Mouse (Mus musculus): ENCODE results near the gene Gm11938. TPM values are rescaled to one million over a fixed set of nuclear protein-coding genes. Genes with fewer than 3 reads are reported as not detected.

The Gm11938 gene
- total RNA-seq, 1 experiment from 2014 or later, result not detected

GRCm38 (mm10) chr11:99581051-99581450, 22.1 kb downstream of the Gm11938 start:
- no peak for ATAC-seq (ENCODE audit: extremely low read depth, insufficient number of reproducible peaks, low FRiP score, poor library complexity, severe bottlenecking)

- ATAC-seq (ENCODE audit: extremely low read depth, insufficient number of reproducible peaks, low FRiP score, poor library complexity, severe bottlenecking), result no peak
Observed at GRCm38 (mm10) chr11:99580636-99581035, 22.5 kb downstream of the Gm11938 start, which contains the start of gene Krtap1-5. Krtap1-5 (minus strand) TSS chr11:99581016.

GRCm38 (mm10) chr11:99574106-99574505, 29.0 kb downstream of the Gm11938 start:
- ATAC-seq (ENCODE audit: extremely low read depth, insufficient number of reproducible peaks, low FRiP score, poor library complexity, severe bottlenecking), result no peak

- no peak for ATAC-seq (ENCODE audit: extremely low read depth, insufficient number of reproducible peaks, low FRiP score, poor library complexity, severe bottlenecking)
Observed at GRCm38 (mm10) chr11:99573164-99573563, 29.9 kb downstream of the Gm11938 start.

- ATAC-seq (ENCODE audit: extremely low read depth, insufficient number of reproducible peaks, low FRiP score, poor library complexity, severe bottlenecking), result no peak
Observed at GRCm38 (mm10) chr11:99566530-99566929, 36.6 kb downstream of the Gm11938 start, which contains the start of gene Krtap3-1. Krtap3-1 (minus strand) TSS chr11:99566630.

- ATAC-seq (ENCODE audit: extremely low read depth, insufficient number of reproducible peaks, low FRiP score, poor library complexity, severe bottlenecking), result no peak
Observed at GRCm38 (mm10) chr11:99562580-99562979, 40.5 kb downstream of the Gm11938 start.

- no peak for ATAC-seq (ENCODE audit: extremely low read depth, insufficient number of reproducible peaks, low FRiP score, poor library complexity, severe bottlenecking)
Observed at GRCm38 (mm10) chr11:99559366-99559765, 43.7 kb downstream of the Gm11938 start, which contains the start of gene Gm11939. Gm11939 (minus strand) TSS chr11:99559466.

- ATAC-seq (ENCODE audit: extremely low read depth, insufficient number of reproducible peaks, low FRiP score, poor library complexity, severe bottlenecking), result no peak
Observed at GRCm38 (mm10) chr11:99557976-99558745, 44.9 kb downstream of the Gm11938 start.

GRCm38 (mm10) chr11:99556753-99557152, 46.4 kb downstream of the Gm11938 start, which contains the start of gene Krtap3-2:
Krtap3-2 (minus strand) TSS chr11:99556853.
- ATAC-seq (ENCODE audit: extremely low read depth, insufficient number of reproducible peaks, low FRiP score, poor library complexity, severe bottlenecking), result no peak

- ATAC-seq (ENCODE audit: extremely low read depth, insufficient number of reproducible peaks, low FRiP score, poor library complexity, severe bottlenecking), result no peak
Observed at GRCm38 (mm10) chr11:99556195-99556594, 46.9 kb downstream of the Gm11938 start.

Other genes starting within 250 kb of the Gm11938 start
- not detected in 2 replicates for gene Krt28, start 228.4 kb downstream of the Gm11938 start, total RNA-seq (2017)
- 0.93 TPM in 1 of 2 replicates, not detected in the other for gene Krt10, start 213.9 kb downstream of the Gm11938 start, total RNA-seq (2017)
- 0.58 TPM in 1 of 2 replicates, not detected in the other for gene Krt12, start 181.0 kb downstream of the Gm11938 start, total RNA-seq (2017)
- gene Krt20, start 165.2 kb downstream of the Gm11938 start, total RNA-seq (2017), result not detected in 2 replicates
- 1.5 and 2.9 TPM in 2 replicates for gene Krt23, start 110.2 kb downstream of the Gm11938 start, total RNA-seq (2017)
- gene Krt39, start 82.0 kb downstream of the Gm11938 start, total RNA-seq (2017), result not detected in 2 replicates
- gene Krt40, start 60.1 kb downstream of the Gm11938 start, total RNA-seq (2017), result not detected in 2 replicates
- not detected in 2 replicates for gene Krtap3-3, start 52.4 kb downstream of the Gm11938 start, total RNA-seq (2017)
- gene Krtap3-2, start 46.5 kb downstream of the Gm11938 start, total RNA-seq (2017), result not detected in 2 replicates
- gene Gm11939, start 43.8 kb downstream of the Gm11938 start, total RNA-seq (2017), result not detected in 2 replicates
- gene Krtap3-1, start 36.7 kb downstream of the Gm11938 start, total RNA-seq (2017), result not detected in 2 replicates
- not detected in 2 replicates for gene Krtap1-5, start 22.3 kb downstream of the Gm11938 start, total RNA-seq (2017)
- gene Krtap1-4, start 19.7 kb downstream of the Gm11938 start, total RNA-seq (2017), result not detected in 2 replicates
- not detected in 2 replicates for gene Krtap1-3, start 12.0 kb downstream of the Gm11938 start, total RNA-seq (2017)
- not detected in 2 replicates for gene Krtap9-3, start 5.2 kb downstream of the Gm11938 start, total RNA-seq (2017)
- gene Gm11937, start 6.9 kb upstream of the Gm11938 start, total RNA-seq (2017), result not detected in 2 replicates
- not detected in 2 replicates for gene Krtap2-4, start 11.5 kb upstream of the Gm11938 start, total RNA-seq (2017)
- not detected in 2 replicates for gene Gm11562, start 17.1 kb upstream of the Gm11938 start, total RNA-seq (2017)
- gene Krtap4-1, start 24.9 kb upstream of the Gm11938 start, total RNA-seq (2017), result not detected in 2 replicates
- not detected in 2 replicates for gene Krtap4-2, start 31.8 kb upstream of the Gm11938 start, total RNA-seq (2017)
- not detected in 2 replicates for gene Krtap4-7, start 40.8 kb upstream of the Gm11938 start, total RNA-seq (2017)
- not detected in 2 replicates for gene Gm11555, start 46.9 kb upstream of the Gm11938 start, total RNA-seq (2017)
- not detected in 2 replicates for gene Gm11563, start 55.7 kb upstream of the Gm11938 start, total RNA-seq (2017)
- gene Krtap4-6, start 62.7 kb upstream of the Gm11938 start, total RNA-seq (2017), result not detected in 2 replicates
- gene Gm14190, start 87.4 kb upstream of the Gm11938 start, total RNA-seq (2017), result not detected in 2 replicates
- not detected in 2 replicates for gene Gm14180, start 131.0 kb upstream of the Gm11938 start, total RNA-seq (2017)
- gene Gm11595, start 169.6 kb upstream of the Gm11938 start, total RNA-seq (2017), result not detected in 2 replicates
- gene Krtap4-8, start 177.4 kb upstream of the Gm11938 start, total RNA-seq (2017), result not detected in 2 replicates
- gene Krtap4-9, start 181.9 kb upstream of the Gm11938 start, total RNA-seq (2017), result not detected in 2 replicates
- not detected in 2 replicates for gene Gm11596, start 190.2 kb upstream of the Gm11938 start, total RNA-seq (2017)
- not detected in 2 replicates for gene Gm11569, start 195.6 kb upstream of the Gm11938 start, total RNA-seq (2017)
- gene Gm11554, start 201.1 kb upstream of the Gm11938 start, total RNA-seq (2017), result not detected in 2 replicates
- gene Krtap4-13, start 206.6 kb upstream of the Gm11938 start, total RNA-seq (2017), result not detected in 2 replicates
- gene Gm11564, start 212.4 kb upstream of the Gm11938 start, total RNA-seq (2017), result not detected in 2 replicates
- not detected in 2 replicates for gene 2300003K06Rik, start 234.8 kb upstream of the Gm11938 start, total RNA-seq (2017)
- not detected in 2 replicates for gene Krtap4-16, start 248.3 kb upstream of the Gm11938 start, total RNA-seq (2017)

Measured in neutrophil, adult 5-6 weeks (primary cell).